Mouse (Mus musculus): ENCODE data around the gene Tanc2. TPM values are rescaled to one million over a fixed set of nuclear protein-coding genes. Genes with fewer than 3 reads are reported as not detected.

The Tanc2 gene
- total and polyA plus RNA-seq, 2 experiments from 2014 or later: 37.3 to 136 TPM

DNA sequence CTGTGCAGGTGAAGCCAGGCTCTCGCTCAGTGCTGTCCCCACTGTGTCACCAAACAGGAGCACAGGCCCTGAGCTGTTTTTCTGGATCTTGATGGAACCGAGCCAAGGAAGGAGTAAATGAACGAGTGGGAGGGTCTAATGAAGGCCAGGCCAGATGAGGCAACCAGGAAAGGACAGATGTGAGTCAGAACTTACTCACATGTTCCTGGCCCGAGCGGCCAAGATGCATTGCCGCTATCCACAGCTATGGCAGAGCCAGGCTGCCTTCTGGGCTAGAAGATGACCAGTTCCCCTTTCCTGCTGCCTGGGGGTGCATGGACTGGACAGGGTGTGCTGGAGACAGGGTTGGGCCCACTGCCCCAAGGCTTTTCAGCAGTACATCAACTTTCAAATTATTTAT, 363.6 kb downstream of the Tanc2 start:
- no peak for ATAC-seq (ENCODE audit: low FRiP score)
- no peaks in the 10 kb centered on the region for H3K4me1 ChIP-seq (ENCODE audit: insufficient read depth, low read length)
- H3K36me3 ChIP-seq (ENCODE audit: insufficient read depth, low read length): no peaks in the 10 kb centered on the region
- H3K4me2 ChIP-seq (ENCODE audit: low read depth, low read length, poor library complexity, severe bottlenecking): no peak overlapping the region
- no peaks in the 10 kb centered on the region for H3K9me3 ChIP-seq (ENCODE audit: low read length)
- H3K9ac ChIP-seq (replicated peaks; ENCODE audit: low read length, poor library complexity, severe bottlenecking): no peak overlapping the region
- no peaks in the 10 kb centered on the region for H3K27me3 ChIP-seq (ENCODE audit: insufficient read depth, low read length)
- TF ChIP-seq CTCF (IDR thresholded peaks at IDR 0.05): no peak
- no peak overlapping the region for H3K27ac ChIP-seq (ENCODE audit: low read depth, low read length)
- WGBS: 89% methylated on average over 6 of the region's 6 CpGs
- no peak overlapping the region for H3K4me3 ChIP-seq (ENCODE audit: low read depth, low read length)
- no peak for DNase-seq (ENCODE audit: low spot score)

DNA sequence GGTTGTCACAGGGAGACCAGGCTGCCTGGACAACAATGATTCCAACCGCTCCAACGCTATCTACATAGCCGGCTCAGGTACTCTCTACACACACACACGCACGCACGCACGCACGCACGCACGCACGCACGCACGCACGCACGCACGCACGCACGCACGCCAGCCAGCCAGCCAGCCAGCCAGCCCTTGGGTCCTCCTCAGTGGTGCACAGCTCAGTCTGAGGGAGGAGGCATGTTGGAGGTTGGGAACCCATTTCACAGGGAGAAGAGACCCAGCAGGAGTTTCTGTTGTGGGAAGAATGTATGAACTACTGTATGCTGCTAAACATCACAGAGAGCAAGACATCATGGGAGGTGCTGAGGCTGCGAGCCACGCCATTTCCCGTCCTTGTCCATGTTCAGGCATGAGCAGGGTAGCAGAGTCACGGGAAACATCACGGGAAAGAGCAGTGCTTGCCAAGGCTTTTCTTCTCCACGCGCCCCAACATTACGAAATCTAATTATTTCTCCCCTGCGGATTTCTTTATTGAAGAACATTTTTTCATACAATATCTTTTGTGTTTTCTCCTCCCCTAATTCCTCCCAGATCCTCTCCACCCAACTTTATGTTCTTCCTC, 366.1 kb downstream of the Tanc2 start:
- ATAC-seq (ENCODE audit: low FRiP score) (no peak), DNase-seq (ENCODE audit: low spot score) (no peak)
- no peaks in the 10 kb centered on the region for H3K9me3 ChIP-seq (ENCODE audit: low read length)
- H3K36me3 ChIP-seq (ENCODE audit: insufficient read depth, low read length): no peaks in the 10 kb centered on the region
- no peak overlapping the region for H3K9ac ChIP-seq (replicated peaks; ENCODE audit: low read length, poor library complexity, severe bottlenecking)
- H3K4me3 ChIP-seq (ENCODE audit: low read depth, low read length): no peak overlapping the region
- WGBS: 86% methylated on average over 28 of the region's 28 CpGs
- H3K27me3 ChIP-seq (ENCODE audit: insufficient read depth, low read length): no peaks in the 10 kb centered on the region
- no peak overlapping the region for H3K27ac ChIP-seq (ENCODE audit: low read depth, low read length)
- H3K4me2 ChIP-seq (ENCODE audit: low read depth, low read length, poor library complexity, severe bottlenecking): no peak overlapping the region
- H3K4me1 ChIP-seq (ENCODE audit: insufficient read depth, low read length): no peaks in the 10 kb centered on the region
- TF ChIP-seq CTCF (IDR thresholded peaks at IDR 0.05): no peak

DNA sequence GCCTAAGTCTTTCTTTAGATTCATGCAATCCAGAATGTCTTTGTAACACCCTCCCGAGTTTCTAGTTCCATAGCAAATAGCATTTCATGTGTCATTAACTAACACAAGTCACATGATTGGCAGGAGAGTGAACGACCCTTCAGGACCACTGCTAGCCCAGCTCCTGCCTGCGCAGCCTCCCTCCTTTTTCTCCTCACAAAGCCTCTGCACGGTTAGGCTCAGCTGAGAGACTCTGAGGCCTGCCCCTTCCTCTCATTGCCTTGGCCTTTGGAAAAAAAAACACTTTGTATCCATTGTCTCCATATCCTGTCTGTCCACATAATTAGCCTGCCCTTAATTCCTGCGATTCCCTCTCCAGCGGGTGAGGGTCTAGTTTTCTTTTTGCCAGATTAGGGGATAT, 367.7 kb downstream of the Tanc2 start:
- H3K27me3 ChIP-seq (ENCODE audit: insufficient read depth, low read length): no peaks in the 10 kb centered on the region
- no peak overlapping the region for H3K9ac ChIP-seq (replicated peaks; ENCODE audit: low read length, poor library complexity, severe bottlenecking)
- DNase-seq (ENCODE audit: low spot score): no peak
- H3K27ac ChIP-seq (ENCODE audit: low read depth, low read length): no peak overlapping the region
- H3K9me3 ChIP-seq (ENCODE audit: low read length): no peaks in the 10 kb centered on the region
- H3K4me1 ChIP-seq (ENCODE audit: insufficient read depth, low read length): no peaks in the 10 kb centered on the region
- no peak overlapping the region for H3K4me2 ChIP-seq (ENCODE audit: low read depth, low read length, poor library complexity, severe bottlenecking)
- no peak overlapping the region for H3K4me3 ChIP-seq (ENCODE audit: low read depth, low read length)
- no peak for ATAC-seq (ENCODE audit: low FRiP score)
- 47% methylated on average over 6 of the region's 6 CpGs for WGBS
- no peaks in the 10 kb centered on the region for H3K36me3 ChIP-seq (ENCODE audit: insufficient read depth, low read length)
- no peak for TF ChIP-seq CTCF (IDR thresholded peaks at IDR 0.05)

DNA sequence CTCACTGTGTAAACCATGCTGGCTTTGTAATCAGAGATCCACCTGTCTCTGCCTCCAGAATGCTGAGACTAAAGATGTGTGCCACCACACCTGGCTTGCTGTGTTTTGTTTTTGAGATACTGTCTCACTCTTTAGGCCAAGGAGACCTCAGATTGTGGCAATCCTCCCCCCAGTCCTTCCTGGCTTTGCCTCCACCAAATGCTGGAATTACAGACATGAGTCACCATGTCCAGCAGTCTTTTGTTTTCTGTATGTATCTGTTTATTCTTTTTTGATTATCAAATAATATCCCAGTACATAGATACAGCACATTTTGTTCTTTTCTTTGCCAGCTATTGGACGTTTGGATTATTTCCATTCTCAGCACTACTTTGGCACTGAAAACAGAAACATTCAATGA, 368.8 kb downstream of the Tanc2 start:
- Histone ChIP-seq H3K36me3 (ENCODE audit: insufficient read depth, low read length) (no peaks in the 10 kb centered on the region), H3K27me3 (ENCODE audit: insufficient read depth, low read length) (no peaks in the 10 kb centered on the region), H3K9ac (replicated peaks; ENCODE audit: low read length, poor library complexity, severe bottlenecking) (no peak overlapping the region), H3K9me3 (ENCODE audit: low read length) (no peaks in the 10 kb centered on the region), H3K4me3 (ENCODE audit: low read depth, low read length) (no peak overlapping the region), H3K4me1 (ENCODE audit: insufficient read depth, low read length) (no peaks in the 10 kb centered on the region), H3K4me2 (ENCODE audit: low read depth, low read length, poor library complexity, severe bottlenecking) (no peak overlapping the region), H3K27ac (ENCODE audit: low read depth, low read length) (no peak overlapping the region)
- 53% methylated on average over 1 of the region's 1 CpGs for WGBS
- ATAC-seq (ENCODE audit: low FRiP score): no peak
- no peak for DNase-seq (ENCODE audit: low spot score)
- no peak for TF ChIP-seq CTCF (IDR thresholded peaks at IDR 0.05)

DNA sequence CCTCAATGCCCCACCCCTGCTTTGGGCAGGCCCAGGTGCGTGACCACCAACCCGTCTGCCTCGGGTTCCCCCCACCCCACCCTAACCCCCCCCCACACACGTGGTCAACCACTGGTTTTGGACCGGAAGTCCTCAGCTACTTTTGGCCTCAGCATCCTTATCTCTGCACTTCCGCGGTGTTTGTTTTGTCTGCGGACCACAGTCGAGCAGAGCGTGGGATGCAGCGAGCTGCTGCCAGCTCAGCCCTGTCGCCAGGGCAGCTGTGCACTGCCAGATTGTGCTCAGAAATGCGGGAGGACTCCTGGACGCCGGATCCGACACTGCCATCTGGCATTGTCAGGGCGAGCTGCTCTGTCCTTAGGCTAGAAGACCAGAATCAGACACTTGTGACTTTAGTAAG, 369.6 kb downstream of the Tanc2 start:
- WGBS: 41% methylated on average over 17 of the region's 17 CpGs
- Histone ChIP-seq H3K9ac (replicated peaks; ENCODE audit: low read length, poor library complexity, severe bottlenecking) (no peak overlapping the region), H3K36me3 (ENCODE audit: insufficient read depth, low read length) (no peaks in the 10 kb centered on the region), H3K4me1 (ENCODE audit: insufficient read depth, low read length) (no peaks in the 10 kb centered on the region), H3K4me2 (ENCODE audit: low read depth, low read length, poor library complexity, severe bottlenecking) (no peak overlapping the region), H3K9me3 (ENCODE audit: low read length) (no peaks in the 10 kb centered on the region), H3K27ac (ENCODE audit: low read depth, low read length) (no peak overlapping the region), H3K4me3 (ENCODE audit: low read depth, low read length) (no peak overlapping the region), H3K27me3 (ENCODE audit: insufficient read depth, low read length) (no peaks in the 10 kb centered on the region)
- TF ChIP-seq CTCF (IDR thresholded peaks at IDR 0.05): no peak
- no peak for ATAC-seq (ENCODE audit: low FRiP score)
- DNase-seq (ENCODE audit: low spot score): peak; percentile 75

DNA sequence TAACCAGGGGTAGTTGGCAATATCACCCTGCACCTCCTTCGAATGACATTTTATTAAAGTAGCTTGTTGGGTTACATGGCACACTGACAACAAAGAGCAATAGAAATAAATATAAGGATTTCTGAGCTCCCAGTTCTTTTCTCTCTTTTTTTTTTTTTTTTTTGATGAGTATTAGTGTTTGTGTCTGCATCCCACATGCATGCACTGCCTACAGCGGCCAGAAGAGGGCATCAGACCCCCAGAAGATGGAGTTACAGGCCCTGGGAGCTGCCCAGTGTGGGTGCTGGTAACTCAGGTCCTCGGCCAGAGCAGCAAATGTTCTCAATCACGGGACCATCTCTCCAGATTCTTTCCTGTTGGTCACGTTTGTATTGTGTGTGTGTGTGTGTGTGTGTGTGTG, 374.9 kb downstream of the Tanc2 start:
- no peak overlapping the region for H3K4me3 ChIP-seq (ENCODE audit: low read depth, low read length)
- H3K9me3 ChIP-seq (ENCODE audit: low read length): no peaks in the 10 kb centered on the region
- H3K27ac ChIP-seq (ENCODE audit: low read depth, low read length): no peak overlapping the region
- ATAC-seq (ENCODE audit: low FRiP score) (no peak), DNase-seq (ENCODE audit: low spot score) (no peak)
- WGBS: 65% methylated on average over 5 of the region's 5 CpGs
- H3K36me3 ChIP-seq (ENCODE audit: insufficient read depth, low read length): no peaks in the 10 kb centered on the region
- H3K4me1 ChIP-seq (ENCODE audit: insufficient read depth, low read length): peaks cover 10% of the 10 kb centered on the region; the same call in 1 of the 2 replicates
- peak; percentile 31; the same call in 1 of the 2 replicates for TF ChIP-seq CTCF (IDR thresholded peaks at IDR 0.05)
- H3K27me3 ChIP-seq (ENCODE audit: insufficient read depth, low read length): no peaks in the 10 kb centered on the region; the same call in 1 of the 2 replicates
- H3K9ac ChIP-seq (replicated peaks; ENCODE audit: low read length, poor library complexity, severe bottlenecking): no peak overlapping the region
- no peak overlapping the region for H3K4me2 ChIP-seq (ENCODE audit: low read depth, low read length, poor library complexity, severe bottlenecking)
